Mouse (Mus musculus) naive thymus-derived CD4-positive, alpha-beta T cell, adult 5 months (primary cell): Measurements from ENCODE around the gene Gabrq. TPM values are rescaled to one million over a fixed set of nuclear protein-coding genes. Genes with fewer than 3 reads are reported as not detected.

ENCODE experiments used
- polyA plus RNA-seq: library from polyadenylated mRNA; unstranded; fragments of 100-300 nt; shearing (Covaris generic); gene quantifications from one replicate; pipeline ENCODE4 v1.2.1, GENCODE M21; 2017

Gene Gabrq
- polyA plus RNA-seq: not detected

DNA sequence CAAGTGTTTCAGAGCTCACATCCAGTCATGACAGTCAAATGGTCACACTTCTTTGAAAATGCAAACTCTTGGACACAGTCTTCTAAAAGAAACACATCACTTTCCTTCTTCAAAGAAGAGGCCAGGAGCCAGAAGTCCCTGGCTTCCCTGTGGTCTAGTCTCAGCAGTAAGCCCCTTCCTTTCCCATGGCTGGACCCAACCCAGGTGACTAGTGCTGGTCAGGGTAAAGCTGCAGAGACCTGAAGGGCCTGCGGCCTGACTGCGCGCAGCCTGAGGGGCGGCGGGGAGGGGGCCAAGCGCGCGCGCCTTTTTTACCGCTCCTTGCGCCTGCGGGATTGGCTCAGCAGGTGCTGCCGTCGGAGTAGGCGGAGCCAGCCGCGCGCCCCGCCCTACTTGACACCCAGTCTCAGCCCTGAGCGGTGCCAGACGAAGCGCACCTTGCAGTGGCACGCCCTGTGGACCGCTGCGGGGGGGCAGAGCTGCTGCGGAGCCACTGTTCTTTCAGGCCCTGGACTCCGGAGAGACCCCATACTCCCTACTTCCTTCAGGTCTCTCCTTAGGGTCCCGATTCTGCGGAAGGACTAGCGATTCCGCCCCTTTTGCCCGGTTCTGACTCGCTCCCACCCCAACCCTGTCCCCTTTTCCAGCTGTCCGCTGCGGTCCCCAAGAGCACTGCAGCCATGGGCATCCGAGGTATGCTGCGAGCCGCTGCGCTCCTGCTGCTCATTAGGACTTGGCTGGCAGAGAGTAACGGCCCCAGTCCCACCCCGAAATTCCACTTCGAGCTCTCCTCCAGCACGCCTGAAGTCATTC is at the start of gene Gabrq:
Gene Gabrq, plus strand, starts transcription at position 403 of the 813 bp plus-strand sequence.

Other genes starting within 250 kb of the Gabrq start
- not detected for gene Gabra3, start 168.3 kb upstream of the Gabrq start, polyA plus RNA-seq
- gene Cetn2, start 93.2 kb downstream of the Gabrq start, polyA plus RNA-seq: 69.4 TPM
- 13.7 TPM for gene Nsdhl, start 93.4 kb downstream of the Gabrq start, polyA plus RNA-seq
- 0.53 TPM for gene Zfp185, start 162.2 kb downstream of the Gabrq start, polyA plus RNA-seq
- gene Pnma5, start 211.9 kb downstream of the Gabrq start, polyA plus RNA-seq: not detected
- gene Pnma3, start 239.6 kb downstream of the Gabrq start, polyA plus RNA-seq: not detected